Mouse (Mus musculus): ENCODE results near the gene Olfr906. TPM values are rescaled to one million over a fixed set of nuclear protein-coding genes. Genes with fewer than 3 reads are reported as not detected.

The Olfr906 gene
- not detected in 2 replicates for polyA plus RNA-seq (2012; rRNA removed)

GRCm38 (mm10) chr9:38486785-38487184 is at the start of gene Olfr906:
Olfr906 (plus strand) TSS chr9:38487085.
- no peak for TF ChIP-seq CTCF (IDR thresholded peaks at IDR 0.05; ENCODE audit: borderline replicate concordance, extremely low read depth, insufficient read depth, insufficient read length)
- TF ChIP-seq POLR2A (IDR thresholded peaks at IDR 0.05; ENCODE audit: borderline replicate concordance, extremely low read depth, insufficient read depth, insufficient read length, poor library complexity, severe bottlenecking) = no peak
- no peak for DNase-seq (ENCODE audit: low read depth)

- no peak for DNase-seq (ENCODE audit: low read depth)
- TF ChIP-seq POLR2A (IDR thresholded peaks at IDR 0.05; ENCODE audit: borderline replicate concordance, extremely low read depth, insufficient read depth, insufficient read length, poor library complexity, severe bottlenecking) = no peak
These were observed 39.5 kb upstream of the Olfr906 start, which contains the start of gene Olfr902 for GRCm38 (mm10) chr9:38447352-38447751. Olfr902 (plus strand) TSS chr9:38447652.

GRCm38 (mm10) chr9:38462844-38463243 is 24.0 kb upstream of the Olfr906 start, which contains the start of gene Olfr904:
Olfr904 (plus strand) TSS chr9:38463144.
- TF ChIP-seq CTCF (IDR thresholded peaks at IDR 0.05; ENCODE audit: borderline replicate concordance, extremely low read depth, insufficient read depth, insufficient read length) (no peak), POLR2A (IDR thresholded peaks at IDR 0.05; ENCODE audit: borderline replicate concordance, extremely low read depth, insufficient read depth, insufficient read length, poor library complexity, severe bottlenecking) (no peak)
- DNase-seq (ENCODE audit: low read depth) = no peak

- DNase-seq (ENCODE audit: low read depth) = no peak
- TF ChIP-seq CTCF (IDR thresholded peaks at IDR 0.05; ENCODE audit: borderline replicate concordance, extremely low read depth, insufficient read depth, insufficient read length) (no peak), POLR2A (IDR thresholded peaks at IDR 0.05; ENCODE audit: borderline replicate concordance, extremely low read depth, insufficient read depth, insufficient read length, poor library complexity, severe bottlenecking) (no peak)
These were observed 16.1 kb upstream of the Olfr906 start, which contains the start of gene Olfr905 for GRCm38 (mm10) chr9:38470807-38471206. Olfr905 (plus strand) TSS chr9:38471107.

GRCm38 (mm10) chr9:38495501-38495900 is 8.6 kb downstream of the Olfr906 start, which contains the start of gene Olfr907:
Olfr907 (plus strand) TSS chr9:38495801.
- TF ChIP-seq CTCF (IDR thresholded peaks at IDR 0.05; ENCODE audit: borderline replicate concordance, extremely low read depth, insufficient read depth, insufficient read length) = no peak
- no peak for TF ChIP-seq POLR2A (IDR thresholded peaks at IDR 0.05; ENCODE audit: borderline replicate concordance, extremely low read depth, insufficient read depth, insufficient read length, poor library complexity, severe bottlenecking)
- DNase-seq (ENCODE audit: low read depth) = no peak

GRCm38 (mm10) chr9:38512353-38512752 is 25.5 kb downstream of the Olfr906 start:
- DNase-seq (ENCODE audit: low read depth) = no peak
- TF ChIP-seq POLR2A (IDR thresholded peaks at IDR 0.05; ENCODE audit: borderline replicate concordance, extremely low read depth, insufficient read depth, insufficient read length, poor library complexity, severe bottlenecking) (no peak), CTCF (IDR thresholded peaks at IDR 0.05; ENCODE audit: borderline replicate concordance, extremely low read depth, insufficient read depth, insufficient read length) (no peak)

- no peak for DNase-seq (ENCODE audit: low read depth)
- no peak for TF ChIP-seq CTCF (IDR thresholded peaks at IDR 0.05; ENCODE audit: borderline replicate concordance, extremely low read depth, insufficient read depth, insufficient read length)
- no peak for TF ChIP-seq POLR2A (IDR thresholded peaks at IDR 0.05; ENCODE audit: borderline replicate concordance, extremely low read depth, insufficient read depth, insufficient read length, poor library complexity, severe bottlenecking)
These were observed 34.4 kb downstream of the Olfr906 start, which contains the start of gene Olfr911-ps1 for GRCm38 (mm10) chr9:38521280-38521679. Olfr911-ps1 (plus strand) TSS chr9:38521580.

- no peak for TF ChIP-seq CTCF (IDR thresholded peaks at IDR 0.05; ENCODE audit: borderline replicate concordance, extremely low read depth, insufficient read depth, insufficient read length)
- TF ChIP-seq POLR2A (IDR thresholded peaks at IDR 0.05; ENCODE audit: borderline replicate concordance, extremely low read depth, insufficient read depth, insufficient read length, poor library complexity, severe bottlenecking) = no peak
- DNase-seq (ENCODE audit: low read depth) = no peak
These were observed 50.7 kb downstream of the Olfr906 start, which contains the start of gene Olfr910 for GRCm38 (mm10) chr9:38537549-38537948. Olfr910 (plus strand) TSS chr9:38537849.

Other genes with a start within 250 kb of the Olfr906 start
- gene Olfr143, start 234.3 kb upstream of the Olfr906 start, polyA plus RNA-seq (2012; rRNA removed) = not detected in 2 replicates
- not detected in 2 replicates for gene Olfr895, start 219.2 kb upstream of the Olfr906 start, polyA plus RNA-seq (2012; rRNA removed)
- not detected in 2 replicates for gene Olfr896-ps1, start 196.0 kb upstream of the Olfr906 start, polyA plus RNA-seq (2012; rRNA removed)
- not detected in 2 replicates for gene Olfr25, start 158.0 kb upstream of the Olfr906 start, polyA plus RNA-seq (2012; rRNA removed)
- not detected in 2 replicates for gene Olfr898, start 138.7 kb upstream of the Olfr906 start, polyA plus RNA-seq (2012; rRNA removed)
- gene Olfr250, start 120.2 kb upstream of the Olfr906 start, polyA plus RNA-seq (2012; rRNA removed) = not detected in 2 replicates
- not detected in 2 replicates for gene Olfr251, start 110.0 kb upstream of the Olfr906 start, polyA plus RNA-seq (2012; rRNA removed)
- gene Olfr147, start 85.4 kb upstream of the Olfr906 start, polyA plus RNA-seq (2012; rRNA removed) = not detected in 2 replicates
- not detected in 2 replicates for gene Olfr901, start 57.6 kb upstream of the Olfr906 start, polyA plus RNA-seq (2012; rRNA removed)
- not detected in 2 replicates for gene Olfr902, start 39.4 kb upstream of the Olfr906 start, polyA plus RNA-seq (2012; rRNA removed)
- not detected in 2 replicates for gene Olfr904, start 23.9 kb upstream of the Olfr906 start, polyA plus RNA-seq (2012; rRNA removed)
- not detected in 2 replicates for gene Olfr905, start 16.0 kb upstream of the Olfr906 start, polyA plus RNA-seq (2012; rRNA removed)
- not detected in 2 replicates for gene Olfr907, start 8.7 kb downstream of the Olfr906 start, polyA plus RNA-seq (2012; rRNA removed)
- not detected in 2 replicates for gene Olfr911-ps1, start 34.5 kb downstream of the Olfr906 start, polyA plus RNA-seq (2012; rRNA removed)
- gene Olfr910, start 50.8 kb downstream of the Olfr906 start, polyA plus RNA-seq (2012; rRNA removed) = not detected in 2 replicates
- gene Olfr912, start 93.1 kb downstream of the Olfr906 start, polyA plus RNA-seq (2012; rRNA removed) = 0.01 TPM in 1 of 2 replicates, not detected in the other
- not detected in 2 replicates for gene Olfr913, start 105.7 kb downstream of the Olfr906 start, polyA plus RNA-seq (2012; rRNA removed)
- not detected in 2 replicates for gene Olfr914, start 118.0 kb downstream of the Olfr906 start, polyA plus RNA-seq (2012; rRNA removed)
- not detected in 2 replicates for gene Olfr916, start 172.8 kb downstream of the Olfr906 start, polyA plus RNA-seq (2012; rRNA removed)
- gene Olfr917, start 178.8 kb downstream of the Olfr906 start, polyA plus RNA-seq (2012; rRNA removed) = not detected in 2 replicates
- not detected in 2 replicates for gene Olfr918, start 187.5 kb downstream of the Olfr906 start, polyA plus RNA-seq (2012; rRNA removed)
- not detected in 2 replicates for gene Olfr919, start 216.6 kb downstream of the Olfr906 start, polyA plus RNA-seq (2012; rRNA removed)
- gene Vwa5a, start 231.2 kb downstream of the Olfr906 start, polyA plus RNA-seq (2012; rRNA removed) = 5.2 and 6.5 TPM in 2 replicates